Mouse (Mus musculus) leukemia stem cell, adult 10-12 weeks (primary cell): Measurements from ENCODE around the gene Nlrp5. TPM values are rescaled to one million over a fixed set of nuclear protein-coding genes. Genes with fewer than 3 reads are reported as not detected.

Source experiments
- polyA plus RNA-seq: library from polyadenylated mRNA; stranded (reverse); fragments of >175 nt; gene quantifications from 2 replicates; pipeline ENCODE4 v1.2.3, GENCODE M21; 2012; ENCODE audit warnings: low replicate concordance

Nlrp5 gene
- polyA plus RNA-seq: not detected in 2 replicates

GRCm38 (mm10) chr7:23385589-23385988 lies at the start of gene Nlrp5:
Nlrp5 (plus strand) TSS chr7:23385889.

Other genes with a start within 250 kb of the Nlrp5 start
- not detected in 2 replicates for gene Gm10662, start 241.4 kb upstream of the Nlrp5 start, polyA plus RNA-seq
- gene Vmn1r165, start 168.6 kb upstream of the Nlrp5 start, polyA plus RNA-seq: not detected in 2 replicates
- not detected in 2 replicates for gene Vmn1r166, start 134.2 kb upstream of the Nlrp5 start, polyA plus RNA-seq
- gene Gm6902, start 107.0 kb upstream of the Nlrp5 start, polyA plus RNA-seq: not detected in 2 replicates
- not detected in 2 replicates for gene Nlrp4e, start 84.7 kb upstream of the Nlrp5 start, polyA plus RNA-seq
- gene Vmn1r167, start 121.3 kb downstream of the Nlrp5 start, polyA plus RNA-seq: not detected in 2 replicates
- gene Vmn1r168, start 153.8 kb downstream of the Nlrp5 start, polyA plus RNA-seq: not detected in 2 replicates
- gene Vmn1r169, start 189.6 kb downstream of the Nlrp5 start, polyA plus RNA-seq: not detected in 2 replicates
- gene Vmn1r170, start 220.3 kb downstream of the Nlrp5 start, polyA plus RNA-seq: not detected in 2 replicates
- not detected in 2 replicates for gene Vmn1r171, start 244.8 kb downstream of the Nlrp5 start, polyA plus RNA-seq